Mouse (Mus musculus) gastrocnemius, adult 18-20 months (tissue): Measurements from ENCODE around the gene Mrps30. TPM values are rescaled to one million over a fixed set of nuclear protein-coding genes. Genes with fewer than 3 reads are reported as not detected.
"Not testable (repeated sequence)": the region's sequence is repeated elsewhere in the genome, so short reads cannot be mapped to it uniquely, and the experiment has no call there.

Experiments used
- DNase-seq: peaks from one replicate; pipeline ENCODE4 v3.0.0; 2021; ENCODE audit warnings: low spot score
- long read RNA-seq, 2 experiments: library from polyadenylated mRNA; stranded (forward); transcript quantifications; one replicate each; pipeline ENCODE4 v2.0.0; 2021
- total RNA-seq, 2 experiments: library from RNA; stranded (reverse); gene quantifications; 2 replicates each; pipeline ENCODE4 v1.2.3; 2021

Gene Mrps30
- 10 to 100 TPM; 16.0 to 16.9 TPM for total RNA-seq
- long read RNA-seq, experiment 1, transcript Mrps30-201 (5 exons, 3,319 nt): major isoform, 97 of 98 reads
- long read RNA-seq, experiment 1, partial matches to known transcripts: 0 of 98 reads
- long read RNA-seq, experiment 1, other reads (novel, unspliced or antisense): 1 of 98 reads
- long read RNA-seq, experiment 2, transcript Mrps30-201 (5 exons, 3,319 nt): major isoform, 101 of 102 reads
- long read RNA-seq, experiment 2, partial matches to known transcripts: 1 of 102 reads
- long read RNA-seq, experiment 2, other reads (novel, unspliced or antisense): 0 of 102 reads

GRCm38 (mm10) chr13:118386511-118387447, at the start of gene Mrps30, which contains the start of gene B430218F22Rik:
TSS of gene Mrps30 (minus strand) at chr13:118387252.
TSS of gene B430218F22Rik (plus strand) at chr13:118386630.
- DNase-seq: peak; percentile 96

- DNase-seq: no peak
Observed at GRCm38 (mm10) chr13:118420847-118421246, 33.8 kb upstream of the Mrps30 start.

- DNase-seq: no peak
Observed at GRCm38 (mm10) chr13:118420408-118420807, 33.4 kb upstream of the Mrps30 start.

- no peak for DNase-seq
Observed at GRCm38 (mm10) chr13:118418163-118418562, 31.1 kb upstream of the Mrps30 start.

- DNase-seq: no peak
Observed at GRCm38 (mm10) chr13:118411297-118411992, 24.4 kb upstream of the Mrps30 start.

- no peak for DNase-seq
Observed at GRCm38 (mm10) chr13:118403544-118403943, 16.5 kb upstream of the Mrps30 start.

- no peak for DNase-seq
Observed at GRCm38 (mm10) chr13:118400340-118400739, 13.3 kb upstream of the Mrps30 start.

GRCm38 (mm10) chr13:118395803-118396202, 8.8 kb upstream of the Mrps30 start:
- no peak for DNase-seq

- not testable (repeated sequence) for DNase-seq
Observed at GRCm38 (mm10) chr13:118387448-118387801, 373 bp upstream of the Mrps30 start.

- DNase-seq: no peak
Observed at GRCm38 (mm10) chr13:118380381-118380780, 6.7 kb downstream of the Mrps30 start.

- peak; percentile 28 for DNase-seq
Observed at GRCm38 (mm10) chr13:118379155-118379554, 7.9 kb downstream of the Mrps30 start.

GRCm38 (mm10) chr13:118372871-118373270, 14.2 kb downstream of the Mrps30 start:
- DNase-seq: no peak

GRCm38 (mm10) chr13:118365774-118366173, 21.3 kb downstream of the Mrps30 start:
- no peak for DNase-seq

- DNase-seq: no peak
Observed at GRCm38 (mm10) chr13:118363342-118363741, 23.7 kb downstream of the Mrps30 start.

- DNase-seq: no peak
Observed at GRCm38 (mm10) chr13:118350870-118351269, 36.2 kb downstream of the Mrps30 start.

- no peak for DNase-seq
Observed at GRCm38 (mm10) chr13:118350257-118350656, 36.8 kb downstream of the Mrps30 start.

Other genes starting within 250 kb of the Mrps30 start
- gene B430218F22Rik, start 622 bp downstream of the Mrps30 start, total RNA-seq: under 1 TPM in 1 of 2 experiments, not detected in 1; 0.19 TPM